Mouse (Mus musculus) C2C12 (cell line): ENCODE data around the gene Plekhb2.

Experiments
- CTCF ChIP-seq: IDR thresholded peaks from one replicate; pipeline ENCODE4 v1.5.1; 2011; ENCODE audit not compliant: control insufficient read depth, insufficient read depth, insufficient read length
- MAX ChIP-seq: IDR thresholded peaks from one replicate; pipeline ENCODE4 v1.6.1; 2011; ENCODE audit warnings: mild to moderate bottlenecking, control low read depth
- MYOD1 ChIP-seq: IDR thresholded peaks from one replicate; pipeline ENCODE4 v1.6.1; 2011; ENCODE audit warnings: low read depth; ENCODE audit not compliant: control insufficient read depth, insufficient read length
- MYOG ChIP-seq: IDR thresholded peaks from one replicate; pipeline ENCODE4 v1.6.1; 2011; ENCODE audit not compliant: control insufficient read depth, insufficient read length; ENCODE audit errors: extremely low read depth
- USF1 ChIP-seq: IDR thresholded peaks from one replicate; pipeline ENCODE4 v1.6.1; 2011; ENCODE audit warnings: low read depth, mild to moderate bottlenecking, control low read depth, moderate library complexity

- TF ChIP-seq CTCF (no peak), MAX (no peak), MYOG (no peak), MYOD1 (no peak), USF1 (no peak)
Measured at GRCm38 (mm10) chr1:34855056-34855739, 5.4 kb downstream of the Plekhb2 start.
